Mouse (Mus musculus): ENCODE measurements around the gene Crebl2. TPM values are rescaled to one million over a fixed set of nuclear protein-coding genes. Genes with fewer than 3 reads are reported as not detected.

Gene Crebl2
- 2.0 and 2.9 TPM in 2 replicates for polyA plus RNA-seq (2012; rRNA removed)

DNA sequence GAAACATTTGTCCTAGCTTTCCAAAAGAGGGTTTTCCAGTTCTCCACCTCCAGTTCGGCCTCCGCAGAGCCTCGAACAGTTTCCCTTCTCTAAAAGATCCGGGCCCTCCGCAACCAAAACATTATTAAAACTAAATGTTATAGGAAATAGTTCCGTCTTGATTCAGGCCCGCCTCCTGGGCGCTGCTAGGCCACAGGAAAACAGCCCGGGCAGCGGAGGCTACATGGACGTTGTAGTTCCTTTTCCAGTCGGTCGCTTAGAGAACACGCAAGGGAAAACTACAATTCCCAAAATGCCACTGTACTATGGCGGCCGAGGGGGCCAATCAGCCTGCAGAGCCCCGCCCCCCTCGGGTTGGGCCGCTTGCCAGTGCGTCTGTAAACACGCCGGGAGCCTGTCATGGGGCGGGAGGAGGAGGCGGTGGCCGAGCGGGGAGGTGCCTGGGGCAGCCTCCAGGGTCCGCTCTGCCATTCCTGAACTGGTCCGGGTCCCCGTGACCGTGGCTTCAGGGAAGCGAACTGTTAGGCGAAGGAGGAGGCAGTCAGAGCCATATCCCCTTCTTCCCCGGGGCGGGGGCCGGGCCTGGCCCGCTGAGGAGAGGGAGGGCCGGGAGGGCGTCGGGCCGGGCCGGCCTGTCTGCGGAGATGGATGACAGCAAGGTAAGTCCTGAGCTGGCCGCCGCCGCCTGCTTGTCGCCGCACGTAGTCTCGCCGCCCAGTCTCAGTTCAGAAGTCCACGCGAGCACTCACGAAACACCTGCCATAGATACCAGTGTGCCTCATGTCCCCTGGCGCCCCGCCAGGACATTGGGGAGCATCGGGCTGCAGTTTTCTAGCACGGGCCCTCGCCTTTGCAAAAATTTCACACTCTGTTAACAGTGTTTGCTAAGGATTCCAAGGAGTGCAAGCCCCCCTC lies at the start of gene Crebl2:
Gene Crebl2 (plus strand): TSS at position 369 of the 915 bp plus-strand sequence.

DNA sequence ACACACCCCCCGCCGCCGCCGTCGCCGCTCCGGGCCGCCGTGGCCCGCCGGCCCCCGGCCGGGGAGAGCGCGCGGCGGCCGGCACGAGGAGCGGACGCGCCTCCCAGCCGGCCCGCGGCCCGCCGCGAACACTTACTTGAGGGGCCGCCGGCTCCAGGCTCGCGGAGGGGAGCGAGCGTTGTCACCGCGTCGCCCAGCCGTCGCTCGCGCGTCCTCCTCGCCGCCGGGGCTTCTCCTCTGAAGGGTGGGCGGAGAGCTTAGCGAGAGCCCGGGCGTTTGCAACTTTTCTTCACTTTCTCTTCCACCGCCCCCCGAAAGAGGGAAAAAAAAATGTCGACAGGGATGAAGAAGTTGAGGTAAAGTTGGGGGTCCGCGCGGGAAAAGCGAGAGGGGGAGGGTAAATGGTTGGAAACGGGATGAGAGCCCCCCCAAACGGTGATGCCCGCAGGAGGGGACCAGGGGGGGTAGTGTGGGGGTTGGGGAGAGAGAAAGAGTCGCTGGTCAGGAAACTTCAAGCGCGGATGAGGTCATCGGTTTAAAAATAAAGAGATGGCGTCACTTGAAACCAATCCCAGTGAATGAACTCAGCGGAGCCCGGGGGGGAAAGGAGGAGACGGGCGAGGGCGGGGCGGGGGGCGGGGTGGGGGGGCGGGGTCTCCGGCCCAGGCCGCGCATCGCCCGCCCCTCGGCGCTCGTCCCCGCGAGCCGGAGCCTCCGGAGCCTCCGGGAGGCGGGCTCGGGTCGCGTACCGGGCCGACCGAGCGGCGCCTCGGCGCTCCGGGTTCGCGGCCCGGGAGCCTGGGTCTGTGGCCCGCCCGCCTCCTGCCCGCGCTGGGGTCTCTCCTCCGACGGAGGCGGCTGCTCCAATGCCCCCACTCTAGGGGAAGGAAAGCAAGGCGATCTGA lies 37.6 kb upstream of the Crebl2 start, which contains the start of gene Dusp16:
Gene Dusp16 (minus strand): TSS at position 485 of the 905 bp plus-strand sequence.

DNA sequence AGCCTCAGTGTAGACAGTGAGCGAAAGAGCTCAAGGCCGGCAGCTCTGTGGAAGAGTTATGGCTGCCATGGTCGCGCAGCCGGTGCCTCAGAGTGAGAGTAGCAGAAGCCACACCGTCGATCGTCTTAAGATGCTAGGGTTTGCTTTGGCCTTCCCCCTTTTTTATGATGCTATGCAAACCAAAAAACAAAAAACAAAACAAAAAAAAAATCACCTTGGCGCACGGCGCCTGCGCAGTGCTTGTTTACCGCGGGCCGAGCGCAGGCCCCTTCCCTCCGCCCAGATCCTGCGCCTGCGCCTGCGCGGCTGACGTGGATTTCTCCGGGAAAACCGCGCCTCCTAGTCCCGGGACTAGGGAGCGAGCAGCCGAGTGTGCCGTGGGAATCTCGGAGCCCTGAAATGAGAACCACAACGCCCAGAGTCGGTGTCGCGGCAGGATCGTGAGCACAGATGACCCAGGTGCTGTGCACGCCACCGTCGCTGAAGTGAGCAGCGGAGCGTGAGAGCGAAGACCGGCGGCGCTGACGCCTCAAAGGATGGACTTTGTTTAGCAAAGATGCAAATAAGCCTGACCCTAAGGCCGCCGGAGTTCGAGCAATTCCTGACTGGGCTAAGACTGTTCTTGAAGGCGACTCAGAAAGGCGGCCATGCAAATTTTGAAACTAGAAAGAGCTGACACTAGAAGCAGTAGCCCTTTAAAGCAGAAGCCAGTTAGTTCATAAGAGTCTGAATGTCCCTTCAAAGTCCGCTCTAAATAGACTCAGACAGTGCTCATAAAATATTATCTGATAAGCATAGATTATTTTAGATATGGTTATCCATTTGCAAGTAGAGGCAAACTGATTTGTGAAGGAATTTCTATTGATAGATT lies 68.4 kb downstream of the Crebl2 start, which contains the start of gene Gpr19:
Gene Gpr19 (minus strand): TSS at position 484 of the 871 bp plus-strand sequence.

Other genes with a start within 250 kb of the Crebl2 start
- gene Mansc1, start 197.7 kb upstream of the Crebl2 start, polyA plus RNA-seq (2012; rRNA removed), result 10.7 and 16.0 TPM in 2 replicates
- gene Borcs5, start 190.6 kb upstream of the Crebl2 start, polyA plus RNA-seq (2012; rRNA removed), result 14.6 and 27.0 TPM in 2 replicates
- 7.4 and 9.4 TPM in 2 replicates for gene Dusp16, start 37.5 kb upstream of the Crebl2 start, polyA plus RNA-seq (2012; rRNA removed)
- gene Gpr19, start 68.4 kb downstream of the Crebl2 start, polyA plus RNA-seq (2012; rRNA removed), result 1.6 and 3.9 TPM in 2 replicates
- gene Cdkn1b, start 90.2 kb downstream of the Crebl2 start, polyA plus RNA-seq (2012; rRNA removed), result 7.5 and 8.4 TPM in 2 replicates
- gene Apold1, start 151.6 kb downstream of the Crebl2 start, polyA plus RNA-seq (2012; rRNA removed), result 0.52 and 0.54 TPM in 2 replicates
- 13.2 and 13.4 TPM in 2 replicates for gene Ddx47, start 181.5 kb downstream of the Crebl2 start, polyA plus RNA-seq (2012; rRNA removed)
- 20.7 and 23.6 TPM in 2 replicates for gene Gprc5a, start 235.5 kb downstream of the Crebl2 start, polyA plus RNA-seq (2012; rRNA removed)